Mouse (Mus musculus): Measurements from ENCODE around the gene Gm5134.

Gene Gm5134

DNA sequence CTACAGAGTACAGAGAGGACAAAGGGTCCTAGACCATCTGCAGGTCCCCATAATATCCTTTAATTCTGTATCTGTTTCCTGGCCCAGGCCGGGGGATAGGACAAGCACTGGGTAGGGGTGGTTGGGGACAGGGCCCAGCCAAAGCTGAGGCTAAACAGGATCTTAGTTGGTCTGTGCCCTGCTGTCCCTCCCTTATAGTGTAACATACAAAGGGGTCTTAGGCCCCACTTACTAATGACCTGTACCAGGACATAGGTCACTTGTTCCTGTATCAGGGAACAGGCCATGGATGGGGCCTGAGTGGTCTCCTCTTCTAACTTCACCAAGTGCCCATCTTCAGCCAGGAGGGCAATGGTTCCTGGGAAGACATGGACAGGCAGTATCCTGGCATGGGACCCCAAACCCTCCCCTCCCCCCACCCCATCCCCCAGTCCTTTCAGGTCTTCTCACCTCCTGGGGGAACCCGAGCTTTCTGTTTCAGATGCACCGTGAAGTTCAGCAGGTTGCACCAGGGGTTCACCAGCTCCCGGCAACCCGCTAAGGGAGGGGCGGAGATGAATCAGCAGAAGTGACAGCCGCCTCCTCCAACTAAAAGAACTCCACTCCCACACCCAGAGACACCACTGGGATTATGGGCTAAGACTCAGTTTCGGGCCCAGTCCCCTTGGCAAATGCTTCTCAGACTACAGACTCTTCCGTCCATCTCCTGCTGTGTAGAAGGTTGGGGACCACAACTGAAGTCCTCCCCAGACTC lies 14.7 kb upstream of the Gm5134 start:
- no peak for DNase-seq (ENCODE audit: low spot score)

DNA sequence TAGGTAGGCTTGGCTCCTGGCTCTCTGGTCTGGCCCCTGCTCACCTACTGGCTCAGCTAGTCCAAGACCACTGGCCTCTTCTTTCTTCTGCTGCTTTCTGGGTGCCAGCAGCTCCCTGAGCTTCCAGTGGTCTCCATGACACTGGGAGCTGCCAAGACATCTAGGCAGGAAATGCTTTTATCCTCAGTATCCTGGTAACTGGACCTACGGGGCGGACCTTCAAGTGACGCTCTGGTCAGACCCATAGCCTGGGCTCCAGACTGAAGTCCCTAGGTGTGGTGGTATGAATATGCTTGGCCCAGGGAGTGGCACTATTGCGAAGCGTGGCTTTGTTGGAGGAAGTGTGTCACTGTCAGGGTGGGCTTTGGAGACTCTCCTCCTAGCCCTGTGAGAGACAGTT lies 13.8 kb upstream of the Gm5134 start, which contains the start of gene Gm867:
Gm867 (minus strand) TSS at position 153 of the 400 bp plus-strand sequence.
- DNase-seq (ENCODE audit: low spot score): no peak

DNA sequence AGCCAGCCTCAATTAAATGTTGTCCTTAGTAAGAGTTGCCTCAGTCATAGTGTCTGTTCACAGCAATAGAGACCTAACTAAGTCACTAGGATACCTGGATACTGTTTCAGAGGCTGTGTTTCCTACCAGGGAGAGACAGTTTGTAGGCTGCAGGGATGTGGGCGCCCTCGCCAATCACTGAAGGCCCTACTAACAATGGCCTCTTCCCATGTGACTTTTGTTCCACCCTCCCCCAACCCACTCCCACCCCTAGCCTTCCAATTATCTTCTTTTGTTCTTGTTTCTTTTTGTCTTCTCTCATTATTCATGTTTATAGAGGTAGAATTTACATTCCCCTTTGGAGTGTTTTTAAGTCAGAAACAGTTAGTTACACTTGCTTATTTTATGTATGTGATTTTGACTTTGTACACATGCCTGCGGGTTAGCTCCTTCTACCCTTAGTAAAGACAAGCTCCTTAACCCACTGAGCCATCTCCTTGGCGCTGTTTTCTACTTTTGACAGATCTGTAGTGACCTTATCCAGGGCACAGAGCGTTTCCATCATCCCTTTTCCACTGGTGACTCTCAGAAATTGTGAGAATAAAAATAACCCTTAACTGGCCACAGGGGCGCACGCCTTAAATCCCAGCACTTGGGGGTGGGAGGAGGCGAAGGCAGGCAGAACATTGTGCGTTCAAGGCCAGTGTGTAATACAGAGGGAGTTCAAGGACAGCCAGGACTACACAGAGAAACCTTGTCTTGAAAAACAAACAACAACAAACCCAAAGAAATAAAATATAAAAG lies 13.1 kb upstream of the Gm5134 start:
- no peak for DNase-seq (ENCODE audit: low spot score)

DNA sequence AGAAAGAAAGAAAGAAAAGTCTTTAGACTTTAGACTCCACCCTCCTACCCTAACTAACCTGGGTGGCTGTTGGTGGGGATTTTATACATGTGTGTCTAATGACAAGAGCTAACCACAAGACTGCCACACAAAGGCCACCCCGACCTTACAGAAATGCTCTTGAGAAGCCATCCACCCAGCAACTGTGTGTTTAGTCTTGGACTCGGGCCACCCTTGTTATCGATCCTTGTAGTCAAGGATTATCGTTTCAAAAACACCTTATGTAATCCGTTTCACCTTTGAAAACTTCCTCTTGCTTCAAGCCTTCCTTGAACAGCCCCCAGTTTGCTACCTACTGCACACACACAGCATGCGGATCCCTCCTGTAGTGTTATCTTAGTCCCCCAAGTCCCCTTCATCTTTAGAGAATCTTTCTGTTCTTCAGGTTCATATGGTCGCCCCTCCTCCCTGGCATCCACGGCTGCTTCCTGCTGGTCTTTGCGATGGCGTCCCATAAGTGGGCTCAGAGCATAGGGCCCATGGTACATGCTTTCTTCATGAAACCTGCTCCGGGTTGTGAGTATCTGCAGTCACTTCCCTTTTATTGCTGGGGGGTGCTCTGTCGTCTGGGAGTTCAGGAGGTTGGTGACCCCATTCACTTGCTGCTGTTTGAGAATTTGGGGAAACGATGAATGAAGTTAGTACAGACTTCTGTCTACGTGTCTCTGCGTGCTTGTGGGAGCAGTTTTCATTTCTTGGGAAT lies 11.4 kb upstream of the Gm5134 start, which contains the start of gene Vpreb3:
Vpreb3 (plus strand) TSS at position 322 of the 742 bp plus-strand sequence.
- no peak for DNase-seq (ENCODE audit: low spot score)

DNA sequence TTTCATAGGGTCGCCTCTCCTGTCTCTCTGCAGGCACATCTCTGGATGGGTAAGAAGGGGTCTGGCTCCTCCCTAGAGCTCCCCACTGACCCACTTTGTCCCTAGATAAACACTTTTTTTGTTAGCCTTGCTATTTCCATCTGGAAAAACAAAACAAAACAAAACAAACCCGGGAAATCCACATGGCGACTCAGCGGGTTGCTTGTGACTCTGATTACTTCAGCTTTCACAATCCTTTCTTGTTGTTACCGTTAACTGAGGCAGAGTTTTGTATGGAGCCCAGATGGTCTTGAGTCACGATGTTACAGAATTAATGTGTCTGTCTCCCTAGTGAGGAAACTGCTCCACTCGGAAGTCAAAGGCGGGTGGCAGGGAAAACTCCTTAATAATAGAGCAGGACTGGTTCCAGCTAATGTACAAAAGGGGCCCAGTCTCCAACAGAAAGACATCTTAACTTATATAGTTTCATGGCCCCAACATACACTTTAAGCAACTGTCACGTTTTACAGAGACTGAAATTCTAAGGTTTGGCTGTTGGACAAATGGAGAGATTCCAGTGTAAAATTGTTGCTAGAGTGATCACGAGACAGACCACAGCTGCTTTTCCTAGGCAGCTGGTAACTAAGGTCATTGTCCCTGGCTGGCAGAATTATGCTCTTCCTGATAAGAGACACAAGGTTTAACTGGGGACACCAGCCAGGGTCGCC lies 10.1 kb upstream of the Gm5134 start:
- DNase-seq (ENCODE audit: low spot score): no peak

DNA sequence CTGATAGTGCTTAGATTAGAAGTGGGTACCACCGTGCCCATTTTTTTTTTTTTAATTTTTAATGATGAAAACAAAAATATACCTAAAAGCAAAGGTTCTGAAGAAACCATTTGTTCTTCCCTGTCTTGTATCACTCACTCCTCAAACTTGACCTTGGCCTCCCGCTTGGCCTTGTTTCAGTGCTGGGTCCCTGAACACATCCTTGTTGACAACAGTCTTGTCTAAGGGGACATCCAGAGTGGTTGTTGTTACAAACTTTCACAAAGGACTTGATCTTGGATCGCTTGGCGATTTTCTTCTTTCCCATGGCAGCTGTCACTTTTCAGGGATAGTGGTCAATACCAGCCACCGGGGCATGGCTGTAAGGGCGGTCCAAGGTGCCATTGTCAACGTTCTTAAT lies 9.1 kb upstream of the Gm5134 start:
- peak; percentile 37 for DNase-seq (ENCODE audit: low spot score)

DNA sequence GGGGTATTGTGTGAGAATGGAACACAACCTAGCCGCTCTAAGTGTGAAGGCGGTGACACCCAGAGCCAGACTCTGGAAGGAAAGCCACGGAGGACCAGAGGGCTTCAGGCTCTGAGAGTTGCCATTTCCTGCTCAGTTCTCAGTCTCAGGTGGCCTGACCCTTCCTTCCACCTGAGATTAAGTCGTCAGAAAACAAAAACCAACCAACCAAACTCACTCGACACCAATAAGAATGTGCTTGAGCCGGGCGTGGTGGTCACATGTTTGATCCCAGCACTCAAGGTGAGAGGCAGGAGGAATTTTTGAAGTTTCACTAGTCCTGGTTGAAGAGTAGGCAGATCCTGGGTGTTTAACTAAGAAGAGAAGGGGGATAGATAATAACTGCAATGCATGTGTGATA lies 8.4 kb upstream of the Gm5134 start:
- DNase-seq (ENCODE audit: low spot score): peak; percentile 30

DNA sequence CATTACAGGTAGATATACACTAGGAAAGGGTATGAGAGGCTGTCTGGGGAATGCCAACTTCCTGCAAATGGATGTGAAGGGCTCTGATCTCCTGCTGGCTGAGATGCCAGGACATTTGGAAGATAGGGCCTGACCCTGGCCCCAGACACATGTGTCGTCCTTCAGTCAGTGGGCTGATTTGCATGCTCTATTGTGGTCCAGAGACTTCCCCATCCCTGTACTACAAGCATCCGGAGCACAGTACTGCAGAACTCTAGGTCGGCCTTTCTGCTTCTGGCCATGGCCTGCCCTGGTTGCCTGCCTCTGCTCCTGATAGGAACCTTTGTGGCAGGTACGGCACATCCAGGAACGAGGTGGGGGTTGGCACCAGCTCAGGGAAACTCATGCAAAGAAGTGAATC lies 6.2 kb upstream of the Gm5134 start:
- no peak for DNase-seq (ENCODE audit: low spot score)

DNA sequence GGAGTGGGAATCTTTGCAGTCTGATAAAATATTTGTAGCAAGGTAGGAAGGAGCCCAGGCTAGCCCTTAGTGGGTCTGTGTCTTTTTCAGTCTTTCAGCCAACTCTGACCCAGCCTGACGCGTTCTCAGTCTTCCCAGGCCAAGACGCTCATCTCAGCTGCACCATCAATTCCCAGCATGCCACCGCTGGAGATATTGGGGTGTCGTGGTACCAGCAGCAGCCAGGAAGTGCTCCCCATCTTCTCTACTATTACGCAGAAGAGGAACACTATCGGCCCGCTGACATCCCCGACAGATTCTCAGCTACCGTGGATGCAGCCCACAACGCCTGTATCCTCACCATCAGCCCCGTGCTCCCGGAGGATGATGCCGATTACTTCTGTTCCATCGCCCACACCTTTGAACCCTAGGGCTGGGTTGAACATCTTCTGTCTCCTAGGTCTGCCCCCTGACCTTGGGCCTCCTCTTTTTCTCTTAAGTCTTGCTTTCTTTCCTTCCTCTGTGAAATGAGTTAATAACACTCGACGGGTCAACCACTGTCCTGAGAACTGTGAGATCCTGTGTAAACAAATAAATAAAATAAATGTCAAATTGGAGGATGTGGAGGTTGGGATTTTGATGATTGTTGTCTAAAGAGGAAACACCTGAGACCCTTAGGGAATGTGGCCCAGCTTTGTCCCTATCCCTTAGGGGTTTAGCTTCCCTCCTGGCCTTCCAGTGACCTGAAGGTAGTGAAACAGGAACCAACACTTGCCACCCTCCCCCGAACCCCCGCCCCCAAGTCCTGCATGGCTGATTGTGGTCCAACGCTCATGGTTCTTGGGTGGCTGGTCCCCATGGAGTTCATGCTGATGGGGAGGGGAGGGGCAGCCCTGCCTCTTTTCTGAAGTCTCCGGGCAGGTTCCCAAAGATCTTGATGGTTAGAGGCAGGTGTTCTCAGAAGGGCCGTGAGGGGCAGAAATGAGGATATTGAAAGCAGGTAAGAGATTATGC lies 5.0 kb upstream of the Gm5134 start:
- DNase-seq (ENCODE audit: low spot score): no peak

DNA sequence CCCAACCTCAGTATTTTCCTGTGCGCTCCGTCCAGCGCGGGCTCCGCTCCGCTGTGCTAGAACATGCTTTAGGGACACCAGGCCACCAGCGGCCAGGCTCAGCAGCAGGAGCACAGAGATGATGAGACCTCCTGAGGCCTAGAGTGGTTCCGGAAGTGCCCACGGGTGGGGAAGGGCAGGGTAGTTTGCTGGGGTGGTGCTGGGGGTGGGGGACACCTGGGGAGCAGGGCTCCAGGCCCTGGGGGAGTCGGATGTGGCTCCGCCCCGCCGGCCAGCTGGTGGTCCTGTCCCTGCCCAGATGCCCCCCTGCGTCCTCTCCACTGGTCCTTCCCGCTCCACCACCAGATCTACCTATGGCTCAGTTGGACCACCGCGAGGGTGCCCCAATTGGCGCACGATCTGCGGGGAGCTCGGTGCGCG lies 3.5 kb upstream of the Gm5134 start:
- no peak for DNase-seq (ENCODE audit: low spot score)

DNA sequence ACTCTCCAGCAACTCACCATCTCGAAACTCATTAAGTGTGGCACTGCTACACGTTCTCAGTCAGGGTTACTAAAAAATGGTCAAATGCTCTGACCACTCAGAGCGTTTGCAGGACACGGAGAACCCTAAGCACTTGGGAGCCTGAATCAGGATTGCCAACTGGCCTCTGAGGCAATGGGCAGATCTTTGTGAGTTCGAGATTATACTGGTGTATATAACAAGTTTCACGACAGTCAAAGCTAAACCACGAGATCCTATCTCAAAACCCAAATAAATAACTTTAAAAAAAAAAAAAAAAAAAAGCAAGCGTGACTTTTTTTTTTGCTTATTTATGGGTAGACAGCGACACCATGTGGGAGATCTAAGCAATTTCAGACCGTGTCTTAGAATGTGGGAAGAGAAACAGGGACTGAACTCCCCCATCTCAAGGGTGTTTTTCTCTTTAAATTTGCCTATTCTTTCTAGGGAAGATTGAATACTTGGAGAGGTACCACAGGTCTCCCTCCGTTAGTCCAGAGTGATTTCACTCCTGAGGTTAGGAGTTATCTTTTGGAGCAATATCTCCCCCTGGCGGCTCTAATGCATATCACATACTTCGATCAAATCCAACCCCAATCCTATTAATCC lies 2.8 kb upstream of the Gm5134 start:
- DNase-seq (ENCODE audit: low spot score): no peak

DNA sequence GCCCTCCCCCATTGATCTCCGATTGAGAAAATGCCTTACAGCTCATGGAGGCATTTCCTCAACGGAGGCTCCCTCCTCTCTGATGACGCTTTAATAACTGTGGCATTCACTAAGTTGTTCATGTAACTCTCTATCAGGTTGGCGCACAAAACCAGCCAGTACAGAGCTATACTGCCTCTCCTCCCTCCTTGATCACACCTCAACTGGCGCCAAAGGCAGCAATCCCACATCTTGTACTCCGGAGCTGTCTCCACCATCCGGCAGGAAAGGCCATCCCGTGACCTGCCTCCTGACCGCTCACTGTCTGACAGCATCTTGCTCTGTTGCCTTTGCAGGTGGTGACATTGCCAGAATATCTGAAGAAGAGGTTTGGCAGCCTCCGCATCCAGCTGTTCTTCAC lies 19.5 kb downstream of the Gm5134 start:
- DNase-seq (ENCODE audit: low spot score): peak; percentile 41

DNA sequence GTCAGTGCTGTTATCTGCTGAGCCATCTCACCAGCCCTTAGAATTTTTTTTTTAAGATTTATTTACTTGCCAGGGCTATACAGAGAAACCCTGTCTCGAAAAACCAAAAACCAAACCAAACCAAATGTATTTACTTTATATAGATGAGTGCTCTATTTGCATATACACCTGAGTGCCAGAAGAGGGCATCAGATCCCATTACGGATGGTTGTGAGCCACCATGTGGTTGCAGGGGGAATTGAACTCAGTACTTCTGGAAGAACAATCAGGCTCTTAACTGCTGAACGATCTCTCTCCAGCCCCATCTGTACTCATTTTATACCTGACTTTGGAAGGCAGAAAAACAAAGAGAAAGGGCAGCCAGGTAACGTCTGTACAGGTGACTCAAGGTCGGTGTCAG lies 20.9 kb downstream of the Gm5134 start:
- peak; percentile 35 for DNase-seq (ENCODE audit: low spot score)

DNA sequence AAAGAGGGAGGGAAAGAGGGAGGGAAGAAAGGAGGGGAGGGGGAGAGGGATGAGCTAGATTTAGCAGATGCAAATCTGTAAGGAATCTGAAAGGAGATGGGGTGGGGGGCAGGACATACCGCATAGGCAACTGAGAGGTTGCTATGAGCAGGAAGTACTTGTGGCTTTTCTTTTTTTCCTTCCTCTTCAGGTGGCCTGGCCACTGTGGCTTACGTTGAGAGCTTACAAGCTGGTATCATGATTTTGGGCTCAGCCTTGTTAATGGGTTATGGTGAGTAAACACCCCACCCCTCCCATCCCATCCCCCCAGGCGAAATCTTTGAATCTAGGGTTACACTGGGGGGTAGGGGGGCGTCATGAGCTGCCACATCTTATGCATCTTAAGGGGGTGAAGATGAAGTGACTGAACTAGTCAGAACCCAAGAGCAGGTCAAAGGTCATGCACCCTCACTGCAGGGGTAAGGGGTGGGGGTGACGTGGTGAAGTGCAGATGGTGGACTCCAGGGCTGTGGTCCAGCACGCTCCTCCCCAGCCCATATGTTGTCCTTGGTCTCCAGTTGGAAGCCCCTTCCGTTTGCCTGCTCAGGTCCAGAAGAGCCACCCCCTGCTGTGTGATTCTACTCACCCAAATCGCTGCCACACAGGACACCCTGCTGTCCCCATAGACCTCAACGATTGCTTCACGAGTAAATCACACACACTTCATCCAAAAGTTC lies 24.0 kb downstream of the Gm5134 start:
- peak; percentile 36 for DNase-seq (ENCODE audit: low spot score)

DNA sequence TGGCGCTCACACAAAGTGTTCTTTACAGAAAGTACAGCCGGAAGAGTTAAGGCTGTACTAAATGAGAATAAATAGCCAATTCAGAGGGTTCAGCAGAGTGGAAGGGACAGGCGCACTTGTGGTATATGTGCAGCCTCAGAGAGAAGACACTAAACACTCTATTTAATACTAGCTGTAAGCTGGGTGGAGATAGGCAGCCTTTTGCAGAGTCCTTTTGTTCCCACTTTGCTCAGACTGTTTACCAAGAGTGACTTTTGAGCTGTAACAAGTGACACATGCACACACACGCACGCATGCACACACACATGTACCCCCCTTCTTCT lies 24.5 kb downstream of the Gm5134 start:
- no peak for DNase-seq (ENCODE audit: low spot score)

DNA sequence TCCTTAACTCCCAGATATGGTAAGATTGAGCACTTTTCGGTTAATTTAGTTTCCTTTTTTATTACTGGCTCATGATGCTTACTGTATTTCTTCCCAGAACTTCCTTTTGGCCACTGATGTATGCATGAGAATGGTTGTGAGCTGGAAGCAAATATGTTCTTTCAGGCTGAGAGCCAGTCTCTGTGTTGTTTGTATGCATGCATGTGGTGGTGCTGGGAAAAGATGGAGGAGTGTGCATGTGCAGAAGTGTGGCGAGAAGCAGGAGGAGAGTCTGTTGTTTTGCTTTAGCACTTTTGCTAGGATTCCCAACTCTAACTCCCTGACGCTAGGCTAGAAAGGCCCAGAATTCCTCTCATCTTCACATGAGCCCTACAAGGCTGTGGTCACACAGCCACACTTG lies 25.1 kb downstream of the Gm5134 start:
- DNase-seq (ENCODE audit: low spot score): peak; percentile 18

DNA sequence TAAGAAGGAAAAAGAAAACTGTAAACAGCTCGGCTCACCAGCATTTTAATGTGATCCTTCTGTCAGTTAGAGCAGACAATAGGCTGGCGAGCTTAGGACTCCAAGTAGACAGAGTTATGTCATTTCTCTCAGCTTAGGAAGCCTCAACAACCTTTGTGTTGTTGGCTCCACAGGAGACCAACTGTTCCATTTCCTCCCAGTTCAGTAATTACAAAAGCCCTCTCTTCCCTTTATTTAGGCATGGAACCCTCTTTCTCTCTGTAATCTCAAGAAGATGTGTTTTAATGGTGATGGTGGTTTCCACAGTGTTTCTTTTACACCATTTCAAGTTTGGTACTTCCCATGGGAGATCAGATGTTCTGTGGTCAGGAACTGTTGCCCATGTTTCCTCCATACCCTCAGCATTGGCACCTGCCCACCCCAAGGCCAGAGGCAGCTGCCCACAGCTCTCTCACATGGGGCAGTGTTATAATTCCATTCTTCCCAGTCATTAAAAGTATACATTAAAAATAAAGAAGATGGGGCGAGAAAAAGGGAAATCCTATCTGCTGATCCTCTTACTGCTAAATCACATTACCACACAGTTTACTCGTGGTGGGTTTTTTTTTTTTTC lies 36.2 kb downstream of the Gm5134 start:
- DNase-seq (ENCODE audit: low spot score): no peak

DNA sequence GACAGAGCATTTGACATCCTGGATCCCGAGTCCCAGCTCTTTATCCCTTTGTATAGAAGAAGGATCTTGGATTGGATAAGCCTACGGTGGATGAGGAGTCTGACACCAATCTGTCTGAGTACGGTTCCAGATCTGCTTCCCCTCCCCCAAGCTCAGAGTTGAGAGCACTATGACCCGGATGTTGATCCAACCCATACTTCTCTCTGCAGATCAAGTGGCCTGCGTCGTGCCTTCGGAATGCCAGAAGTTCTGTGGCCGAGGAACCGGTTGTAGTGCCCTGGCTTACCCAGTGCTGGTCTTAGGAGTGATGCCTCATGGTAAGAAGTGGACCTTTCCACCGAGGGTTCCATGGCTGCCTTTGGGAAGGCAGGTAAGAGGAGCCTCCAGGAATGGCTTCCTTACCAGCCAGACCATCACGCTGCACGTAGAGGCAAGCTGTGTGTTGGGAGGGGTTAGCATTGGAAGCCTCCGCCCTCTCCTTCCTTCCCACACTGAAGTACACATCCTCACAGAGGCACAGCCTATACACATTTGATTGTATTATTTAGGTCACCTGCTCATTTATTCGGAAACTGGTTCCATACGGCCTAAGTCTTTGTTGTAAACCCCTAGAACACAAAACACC lies 39.4 kb downstream of the Gm5134 start:
- DNase-seq (ENCODE audit: low spot score): no peak
